Comparison of ENCODE assay signal across 8 mouse cellular contexts in the genomic region with DNA sequence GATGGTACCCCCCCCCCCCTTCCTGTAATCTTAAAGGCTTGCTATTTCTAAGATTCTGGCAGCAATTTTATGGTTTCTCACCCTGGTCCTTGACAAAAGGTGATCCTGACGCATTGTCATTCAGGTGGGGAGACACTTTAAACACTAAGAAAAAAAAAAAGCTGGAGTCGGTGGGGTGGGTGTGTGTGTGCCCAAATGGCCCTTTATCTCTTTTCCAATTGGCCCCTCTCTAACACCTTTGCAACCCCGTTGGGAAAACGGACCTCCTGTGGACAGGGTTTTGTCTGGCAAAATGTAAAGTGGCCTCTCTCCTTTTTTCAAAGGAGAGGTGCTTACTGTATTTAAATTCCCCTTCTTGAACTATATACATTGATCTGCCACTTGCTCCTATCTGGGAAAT. TPM values are rescaled to one million over a fixed set of nuclear protein-coding genes. Genes with fewer than 3 reads are reported as not detected.
DNase-seq lines count a peak whose midpoint lies in the region; ATAC-seq and TF ChIP-seq lines count a peak whose summit lies in the region.

No protein-coding gene starts in this region.

- H3K4me1 ChIP-seq in kidney, postnatal 0 days (replicated peaks; ENCODE audit: insufficient read depth, low read length) = peaks cover 10% of the 10 kb centered on the region
- H3K4me1 ChIP-seq in embryonic fibroblast, embryonic 13.5 days (ENCODE audit: control insufficient read depth, insufficient read depth, low read length) = peaks cover 3% of the 10 kb centered on the region
- peaks cover 16% of the 10 kb centered on the region; the same call in 1 of the 2 replicates for H3K4me1 ChIP-seq in intestine, embryonic 14.5 days (replicated peaks; ENCODE audit: control insufficient read depth, insufficient read depth, low read length)
- peaks cover 56% of the 10 kb centered on the region for H3K4me1 ChIP-seq in neural tube, embryonic 13.5 days (replicated peaks)

- no peak for ATAC-seq in kidney, postnatal 0 days (replicated peaks; ENCODE audit: low FRiP score, low read depth)
- no peak for ATAC-seq in intestine, embryonic 14.5 days (replicated peaks; ENCODE audit: low FRiP score, low TSS enrichment, low read depth)
- ATAC-seq in neural tube, embryonic 13.5 days (ENCODE audit: low read depth) = no peak

- H3K36me3 ChIP-seq in kidney, postnatal 0 days (ENCODE audit: insufficient read depth, low read length) = no peaks in the 10 kb centered on the region
- H3K36me3 ChIP-seq in intestine, embryonic 14.5 days (ENCODE audit: control insufficient read depth, insufficient read depth, low read length) = no peaks in the 10 kb centered on the region
- H3K36me3 ChIP-seq in neural tube, embryonic 13.5 days = no peaks in the 10 kb centered on the region

- H3K4me3 ChIP-seq in kidney, postnatal 0 days (replicated peaks; ENCODE audit: low read depth, low read length) = peak overlapping the region; percentile 88
- peak overlapping the region; percentile 97 for H3K4me3 ChIP-seq in embryonic fibroblast, embryonic 13.5 days (ENCODE audit: insufficient read depth, low read length)
- H3K4me3 ChIP-seq in intestine, embryonic 14.5 days (ENCODE audit: low read depth, low read length) = peak overlapping the region; percentile 93
- H3K4me3 ChIP-seq in neural tube, embryonic 13.5 days = peak overlapping the region; percentile 94

- H3K27ac ChIP-seq in kidney, postnatal 0 days = no peak overlapping the region
- H3K27ac ChIP-seq in embryonic fibroblast, embryonic 13.5 days (ENCODE audit: insufficient read depth, low read length) = no peak overlapping the region
- no peak overlapping the region for H3K27ac ChIP-seq in intestine, embryonic 14.5 days (ENCODE audit: low read depth)
- no peak overlapping the region for H3K27ac ChIP-seq in neural tube, embryonic 13.5 days (replicated peaks)

- H3K9ac ChIP-seq in kidney, postnatal 0 days (ENCODE audit: low read depth, low read length) = peak overlapping the region; percentile 92; the same call in 1 of the 2 replicates
- no peak overlapping the region for H3K9ac ChIP-seq in intestine, embryonic 14.5 days (ENCODE audit: low read length)
- H3K9ac ChIP-seq in neural tube, embryonic 13.5 days = peak overlapping the region; percentile 91

- no peak for TF ChIP-seq CTCF in kidney, postnatal 0 days (IDR thresholded peaks at IDR 0.05; ENCODE audit: low read depth)
- TF ChIP-seq CTCF in embryonic fibroblast, embryonic 13.5 days (IDR thresholded peaks at IDR 0.05; ENCODE audit: borderline replicate concordance, insufficient read depth, low read length) = no peak

- no peak for TF ChIP-seq POLR2A in embryonic fibroblast, embryonic 13.5 days (IDR thresholded peaks at IDR 0.05; ENCODE audit: low read depth, low read length)

- 44% methylated on average over 4 of the region's 4 CpGs for WGBS in kidney, postnatal 0 days
- 34% methylated on average over 4 of the region's 4 CpGs for WGBS in intestine, embryonic 14.5 days
- 8% methylated on average over 4 of the region's 4 CpGs for whole genome bisulfite sequencing in neural tube, embryonic 13.5 days

- DNase-seq in kidney, postnatal 0 days (ENCODE audit: low spot score) = no peak
- no peak for DNase-seq in kidney, postnatal 4 days
- DNase-seq in intestine, embryonic 14.5 days (ENCODE audit: low spot score) = no peak
- DNase-seq in cerebellum, postnatal 10 days = no peak
- DNase-seq in cerebellum, postnatal 4 days (ENCODE audit: low spot score in 2 of 2) = no peak
- DNase-seq in gastrocnemius, adult 8-10 months (ENCODE audit: low spot score in 2 of 2) = no peak

- no peaks in the 10 kb centered on the region for H3K27me3 ChIP-seq in kidney, postnatal 0 days (ENCODE audit: insufficient read depth, low read length)
- H3K27me3 ChIP-seq in intestine, embryonic 14.5 days (replicated peaks; ENCODE audit: control insufficient read depth, insufficient read depth, low read length) = no peaks in the 10 kb centered on the region
- H3K27me3 ChIP-seq in neural tube, embryonic 13.5 days = no peaks in the 10 kb centered on the region

- no peaks in the 10 kb centered on the region for H3K9me3 ChIP-seq in kidney, postnatal 0 days (replicated peaks; ENCODE audit: low read length)
- no peaks in the 10 kb centered on the region for H3K9me3 ChIP-seq in intestine, embryonic 14.5 days (ENCODE audit: control insufficient read depth, low read length)
- no peaks in the 10 kb centered on the region for H3K9me3 ChIP-seq in neural tube, embryonic 13.5 days

- H3K4me2 ChIP-seq in kidney, postnatal 0 days (ENCODE audit: low read length) = peak overlapping the region; percentile 90
- peak overlapping the region; percentile 82 for H3K4me2 ChIP-seq in intestine, embryonic 14.5 days (ENCODE audit: low read length)
- H3K4me2 ChIP-seq in neural tube, embryonic 13.5 days = peak overlapping the region; percentile 86

RNA-seq across cellular contexts. Expression of a gene that starts 2.5 kb away (rescaled TPM):
- polyA plus RNA-seq in kidney, postnatal 0 days (2015; fragmentation: Nextera tagmentation; extraction: Ambion mirVana) = 11.7 and 12.2 TPM in 2 replicates
- polyA plus RNA-seq in embryonic fibroblast, embryonic 13.5 days (2011; ENCODE audit: insufficient read length, low read depth, missing spikeins) = 27.6 and 37.6 TPM in 2 replicates
- 20.2 and 22.8 TPM in 2 replicates for polyA plus RNA-seq in intestine, embryonic 14.5 days (2014; fragmentation: Nextera tagmentation; extraction: Ambion mirVana)
- 16.6 and 16.9 TPM in 2 replicates for polyA plus RNA-seq in neural tube, embryonic 13.5 days (2015; fragmentation: Nextera tagmentation; extraction: Ambion mirVana)
- total RNA-seq in gastrocnemius, adult 8-10 months (2022) = 10 to 100 TPM in 1 of 4 experiments, 1 to 10 TPM in 3; 3.0 to 10.7 (median 5.8) TPM
